Mouse (Mus musculus) lung, embryonic 16.5 days (tissue): ENCODE results near the gene Btnl10. TPM values are rescaled to one million over a fixed set of nuclear protein-coding genes. Genes with fewer than 3 reads are reported as not detected.

Experiments used
- ATAC-seq: fragments of 200-750 bp; cut with Nextera tagmentation; 2 replicates; pipeline ENCODE4 v1.8.0; 2017; ENCODE audit warnings: low read depth, mild to moderate bottlenecking, moderate library complexity
- H3K27ac ChIP-seq: fragments of 300-500 bp; sonication (generic); 2 replicates; pipeline ENCODE4 v1.5.1; 2014; ENCODE audit warnings: mild to moderate bottlenecking, control low read depth, low read length
- H3K27me3 ChIP-seq: fragments of 300-500 bp; sonication (generic); 2 replicates; pipeline ENCODE4 v1.6.1; 2014; ENCODE audit warnings: low read depth, low read length, mixed read lengths; ENCODE audit not compliant: control insufficient read depth, insufficient read depth
- H3K36me3 ChIP-seq: fragments of 300-500 bp; sonication (generic); 2 replicates; pipeline ENCODE4 v1.6.1; 2014; ENCODE audit warnings: low read length; ENCODE audit not compliant: control insufficient read depth, insufficient read depth
- H3K4me1 ChIP-seq: fragments of 300-500 bp; sonication (generic); replicated peaks from 2 replicates; pipeline ENCODE4 v1.6.1; 2014; ENCODE audit warnings: low read length, mixed read lengths; ENCODE audit not compliant: control insufficient read depth, insufficient read depth
- H3K4me2 ChIP-seq: fragments of 300-500 bp; sonication (generic); 2 replicates; pipeline ENCODE4 v1.6.1; 2014; ENCODE audit warnings: low read depth, low read length, control low read depth
- H3K4me3 ChIP-seq: fragments of 300-500 bp; sonication (generic); 2 replicates; pipeline ENCODE4 v1.5.1; 2014; ENCODE audit warnings: mild to moderate bottlenecking, low read length, control low read depth
- H3K9ac ChIP-seq: fragments of 300-500 bp; sonication (generic); 2 replicates; pipeline ENCODE4 v1.6.1; 2014; ENCODE audit warnings: low read length, control low read depth
- H3K9me3 ChIP-seq: fragments of 300-500 bp; sonication (generic); 2 replicates; pipeline ENCODE4 v1.6.1; 2016; ENCODE audit warnings: low read length; ENCODE audit not compliant: control insufficient read depth
- WGBS: fragments of 180-500 bp; shearing (Covaris S2); extraction: QIAGEN DNeasy Blood & Tissue Kit; methylation state at CpG from one replicate; pipeline ENCODE4 v1.1.7; 2014; 5-methylcytosine and 5-hydroxymethylcytosine counted together
- polyA plus RNA-seq: library from polyadenylated mRNA; unstranded; fragments of >200 nt; fragmentation: Nextera tagmentation; extraction: Ambion mirVana; gene quantifications from 2 replicates; pipeline ENCODE4 v1.2.1, GENCODE M21; 2015

Btnl10 gene
- polyA plus RNA-seq, 1 experiment from 2014 or later: 0.08 TPM

- Histone ChIP-seq H3K9me3 (peaks cover 8% of the 10 kb centered on the region), H3K27ac (no peak overlapping the region), H3K9ac (no peak overlapping the region), H3K4me2 (no peak overlapping the region), H3K27me3 (peaks cover 13% of the 10 kb centered on the region; the same call in 1 of the 2 replicates), H3K4me1 (peaks cover 19% of the 10 kb centered on the region), H3K4me3 (no peak overlapping the region), H3K36me3 (0 out of 2 replicates have a peak, but pooled peaks cover 2% of the 10 kb centered on the region)
- WGBS: 54% methylated on average over 50 of the region's 50 CpGs
- no peak for ATAC-seq
Observed at GRCm38 (mm10) chr11:58961364-58962177, 43.9 kb downstream of the Btnl10 start.

DNA sequence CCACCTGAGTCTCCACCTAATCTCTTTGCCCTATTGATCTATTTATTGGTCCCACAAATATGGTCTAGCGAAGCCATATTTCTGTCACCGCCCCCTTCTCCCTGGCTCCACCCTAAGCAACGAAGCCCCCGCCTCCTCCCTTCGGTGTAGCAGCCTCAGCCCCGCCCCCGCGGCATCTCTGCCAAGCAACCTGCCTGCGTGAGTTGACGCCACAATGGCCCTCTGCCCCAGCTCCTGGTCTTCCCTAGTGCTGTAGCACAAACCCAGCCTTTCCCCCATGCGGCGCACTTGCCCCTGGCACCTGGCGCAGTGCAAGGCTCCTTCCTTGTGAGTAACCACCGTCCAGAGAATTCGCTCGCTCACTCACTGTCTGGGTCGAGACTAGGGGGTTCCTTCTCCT is 45.8 kb downstream of the Btnl10 start:
- Histone ChIP-seq H3K9ac (no peak overlapping the region), H3K9me3 (peaks cover 8% of the 10 kb centered on the region), H3K4me1 (peaks cover 9% of the 10 kb centered on the region), H3K36me3 (no peaks in the 10 kb centered on the region), H3K4me3 (no peak overlapping the region), H3K27me3 (peaks cover 13% of the 10 kb centered on the region; the same call in 1 of the 2 replicates), H3K4me2 (no peak overlapping the region), H3K27ac (no peak overlapping the region)
- WGBS: 32% methylated on average over 17 of the region's 17 CpGs
- no peak for ATAC-seq

DNA sequence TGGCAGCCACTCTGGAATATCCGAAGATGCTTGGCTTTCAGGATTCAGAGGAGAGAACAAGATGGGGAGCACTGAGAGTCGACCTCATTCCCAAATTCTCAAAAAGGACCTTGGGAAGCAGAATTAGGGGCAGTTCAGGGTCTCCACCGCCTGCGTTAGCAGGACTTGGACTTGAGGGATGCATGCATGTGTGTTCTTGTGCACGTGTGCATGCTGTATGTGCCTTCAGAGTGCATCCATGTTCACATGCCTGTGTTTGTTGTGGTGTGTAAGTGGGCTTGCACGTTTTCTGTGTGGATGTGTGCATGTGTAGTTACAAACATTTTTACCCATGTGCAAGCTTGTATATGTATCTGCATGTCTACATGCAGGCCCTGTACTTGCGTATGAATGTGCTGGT is 46.5 kb downstream of the Btnl10 start:
- no peak for ATAC-seq
- no peak overlapping the region for H3K9ac ChIP-seq
- peaks cover 11% of the 10 kb centered on the region for H3K4me1 ChIP-seq
- peaks cover 13% of the 10 kb centered on the region; the same call in 1 of the 2 replicates for H3K27me3 ChIP-seq
- H3K27ac ChIP-seq: no peak overlapping the region
- peaks cover 8% of the 10 kb centered on the region for H3K9me3 ChIP-seq
- WGBS: 76% methylated on average over 7 of the region's 7 CpGs
- no peaks in the 10 kb centered on the region for H3K36me3 ChIP-seq
- no peak overlapping the region for H3K4me3 ChIP-seq
- H3K4me2 ChIP-seq: no peak overlapping the region

DNA sequence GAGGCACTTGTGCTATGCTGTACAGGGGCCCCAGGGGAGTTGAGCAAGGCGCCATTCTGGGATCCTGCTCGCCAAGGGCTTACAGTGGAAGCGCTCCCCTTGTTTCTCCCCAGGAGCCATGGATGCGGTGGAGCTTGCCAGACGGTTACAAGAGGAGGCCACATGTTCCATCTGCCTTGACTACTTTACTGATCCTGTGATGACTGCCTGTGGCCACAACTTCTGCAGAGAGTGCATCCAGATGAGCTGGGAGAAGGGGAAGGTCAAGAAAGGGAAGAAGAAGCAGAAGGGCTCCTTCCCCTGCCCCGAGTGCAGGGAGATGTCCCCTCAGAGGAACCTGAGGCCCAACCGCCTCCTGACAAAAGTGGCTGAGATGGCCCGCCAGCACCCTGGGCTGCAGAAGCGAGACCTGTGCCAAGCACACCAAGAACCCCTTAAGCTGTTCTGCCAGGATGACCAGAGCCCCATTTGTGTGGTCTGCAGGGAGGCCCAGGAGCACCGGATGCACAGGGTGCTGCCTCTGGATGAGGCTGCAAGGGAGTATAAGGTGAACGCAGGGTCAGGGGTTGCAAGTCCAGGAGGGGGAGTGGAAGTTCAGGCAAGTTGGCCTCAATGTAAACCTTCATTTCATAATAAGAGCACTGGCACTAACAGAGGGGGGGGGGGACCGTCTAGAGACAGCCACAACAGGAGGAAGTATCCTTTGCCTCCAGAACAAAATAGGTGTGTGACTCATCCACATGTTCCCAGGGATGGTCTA is 47.5 kb downstream of the Btnl10 start:
- Histone ChIP-seq H3K27me3 (peaks cover 13% of the 10 kb centered on the region; the same call in 1 of the 2 replicates), H3K4me1 (peaks cover 8% of the 10 kb centered on the region), H3K4me3 (no peak overlapping the region), H3K9ac (no peak overlapping the region), H3K4me2 (no peak overlapping the region), H3K36me3 (no peaks in the 10 kb centered on the region), H3K9me3 (peaks cover 8% of the 10 kb centered on the region), H3K27ac (no peak overlapping the region)
- no peak for ATAC-seq
- 43% methylated on average over 12 of the region's 12 CpGs for WGBS

DNA sequence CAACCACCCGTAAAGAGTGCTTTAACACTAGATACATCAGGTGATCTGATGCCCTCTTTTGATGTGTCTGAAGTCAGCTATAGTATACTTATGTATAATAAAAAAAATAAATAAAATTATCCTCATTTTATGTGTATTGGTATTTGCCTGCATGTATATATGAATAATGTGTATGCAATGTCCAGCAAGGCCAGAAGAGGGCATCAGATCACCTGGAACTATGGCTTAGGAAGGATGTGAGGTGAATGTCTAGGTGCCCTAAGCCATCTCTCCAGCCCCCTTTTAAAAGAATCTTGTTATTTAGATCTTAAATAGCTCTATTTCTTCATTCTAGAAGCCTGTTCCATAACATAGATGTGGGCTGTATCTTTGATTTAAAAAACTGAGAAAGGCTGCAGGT is 49.6 kb downstream of the Btnl10 start:
- no peak overlapping the region for H3K4me3 ChIP-seq
- no peak overlapping the region for H3K9ac ChIP-seq
- peaks cover 9% of the 10 kb centered on the region for H3K4me1 ChIP-seq
- H3K27ac ChIP-seq: no peak overlapping the region
- ATAC-seq: no peak
- H3K36me3 ChIP-seq: no peaks in the 10 kb centered on the region
- WGBS: 96% methylated on average over 1 of the region's 1 CpGs
- H3K9me3 ChIP-seq: no peaks in the 10 kb centered on the region
- H3K4me2 ChIP-seq: no peak overlapping the region
- H3K27me3 ChIP-seq: peaks cover 4% of the 10 kb centered on the region; the same call in 1 of the 2 replicates

DNA sequence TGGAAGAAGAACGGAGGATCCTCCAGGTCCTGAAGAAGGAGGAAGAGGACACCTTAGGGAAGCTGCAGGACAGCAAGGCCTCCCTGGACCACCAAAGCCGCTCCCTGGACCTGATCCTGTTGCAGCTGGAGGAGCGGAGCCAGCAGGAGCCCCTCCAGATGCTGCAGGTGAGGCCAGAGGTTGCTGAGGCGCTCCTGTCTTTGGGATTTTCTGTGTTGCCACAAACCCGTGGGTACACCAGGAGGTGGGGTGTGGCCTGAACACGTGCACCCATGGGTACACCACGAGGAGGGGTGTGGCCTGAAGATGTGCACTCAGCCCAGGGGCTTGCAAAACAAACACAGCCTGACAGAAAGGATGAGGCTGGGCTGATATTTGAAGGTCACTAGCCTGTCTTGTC is 50.8 kb downstream of the Btnl10 start:
- 71% methylated on average over 7 of the region's 7 CpGs for WGBS
- H3K4me1 ChIP-seq: peaks cover 9% of the 10 kb centered on the region
- H3K4me3 ChIP-seq: no peak overlapping the region
- H3K36me3 ChIP-seq: no peaks in the 10 kb centered on the region
- no peak for ATAC-seq
- H3K9ac ChIP-seq: no peak overlapping the region
- no peak overlapping the region for H3K4me2 ChIP-seq
- H3K9me3 ChIP-seq: no peaks in the 10 kb centered on the region
- no peak overlapping the region for H3K27ac ChIP-seq
- peaks cover 4% of the 10 kb centered on the region; the same call in 1 of the 2 replicates for H3K27me3 ChIP-seq

DNA sequence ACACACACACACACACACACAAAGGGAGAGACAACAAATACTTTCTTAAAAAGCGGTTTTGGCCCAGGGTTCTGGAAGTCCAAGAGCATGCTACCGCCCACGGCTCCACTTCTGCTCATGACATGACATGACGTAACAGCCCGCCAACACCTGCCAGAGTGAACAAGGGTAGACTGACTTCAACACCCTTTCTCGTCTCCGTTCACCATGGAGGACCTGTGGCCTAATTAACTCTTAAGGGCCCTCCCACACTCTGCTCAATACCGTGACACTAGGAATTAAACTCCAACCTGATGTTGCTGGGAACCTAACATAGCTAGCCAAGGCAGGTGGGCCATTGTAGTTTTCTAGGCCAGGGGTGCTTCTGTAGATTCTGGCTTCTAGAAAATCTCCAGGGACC is 51.3 kb downstream of the Btnl10 start:
- Histone ChIP-seq H3K27me3 (0 out of 2 replicates have a peak, but pooled peaks cover 4% of the 10 kb centered on the region), H3K27ac (peak overlapping the region; percentile 51), H3K4me1 (peaks cover 9% of the 10 kb centered on the region), H3K36me3 (no peaks in the 10 kb centered on the region), H3K4me2 (no peak overlapping the region), H3K9ac (no peak overlapping the region), H3K9me3 (no peaks in the 10 kb centered on the region), H3K4me3 (no peak overlapping the region)
- 61% methylated on average over 8 of the region's 8 CpGs for WGBS
- ATAC-seq: no peak

DNA sequence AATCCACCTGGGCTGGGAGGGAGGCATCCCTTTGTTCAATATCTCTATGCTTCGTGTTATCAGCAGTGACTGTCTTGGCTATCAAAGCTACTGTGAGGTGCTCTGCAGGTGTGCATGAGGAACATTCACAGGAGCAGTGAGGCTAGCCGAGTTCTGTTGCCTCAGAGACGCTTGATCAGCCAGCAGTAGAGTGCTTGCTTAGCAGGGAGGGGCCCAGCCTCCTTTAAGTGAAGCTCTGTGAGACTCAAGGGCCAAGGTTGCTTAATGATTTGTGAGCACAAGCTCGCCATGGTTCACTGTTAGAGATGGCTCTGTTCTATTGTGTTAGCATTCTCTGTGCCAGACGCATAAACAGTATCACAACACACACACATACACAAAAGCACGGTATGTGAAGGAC is 52.0 kb downstream of the Btnl10 start:
- H3K4me2 ChIP-seq: no peak overlapping the region
- H3K27ac ChIP-seq: peak overlapping the region; percentile 51
- no peaks in the 10 kb centered on the region for H3K9me3 ChIP-seq
- H3K27me3 ChIP-seq: no peaks in the 10 kb centered on the region
- 36% methylated on average over 6 of the region's 6 CpGs for WGBS
- no peak overlapping the region for H3K4me3 ChIP-seq
- no peaks in the 10 kb centered on the region for H3K36me3 ChIP-seq
- peak; percentile 88 for ATAC-seq
- H3K9ac ChIP-seq: no peak overlapping the region
- H3K4me1 ChIP-seq: peaks cover 9% of the 10 kb centered on the region

DNA sequence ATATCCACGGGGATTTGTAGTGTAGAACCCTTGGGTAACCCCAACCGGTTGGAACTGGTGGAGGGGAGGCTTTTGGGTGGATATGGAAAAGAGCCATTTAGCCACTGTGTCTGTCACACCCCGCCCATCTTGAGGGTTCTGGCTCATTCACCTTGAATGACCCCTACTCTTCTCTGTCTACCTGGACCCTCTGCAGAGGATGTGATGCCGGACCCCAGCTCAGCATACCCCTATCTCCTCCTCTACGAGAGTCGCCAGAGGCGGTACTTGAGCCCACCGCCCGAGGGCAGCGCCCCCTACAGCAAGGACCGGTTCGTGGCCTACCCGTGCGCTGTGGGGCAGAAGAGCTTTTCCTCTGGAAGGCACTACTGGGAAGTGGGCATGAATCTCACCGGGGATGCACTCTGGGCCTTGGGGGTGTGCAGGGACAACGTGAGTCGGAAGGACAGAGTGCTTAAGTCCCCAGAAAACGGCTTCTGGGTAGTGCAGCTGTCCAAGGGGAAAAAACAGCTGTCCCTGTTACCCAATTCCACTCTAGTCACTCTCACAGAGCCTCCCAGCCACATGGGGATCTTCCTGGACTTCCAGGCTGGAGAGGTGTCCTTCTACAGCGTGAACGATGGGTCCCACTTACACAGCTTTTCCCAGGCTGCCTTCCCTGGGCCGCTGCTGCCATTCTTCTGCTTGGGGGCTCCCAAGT is 53.3 kb downstream of the Btnl10 start:
- H3K27me3 ChIP-seq: no peaks in the 10 kb centered on the region
- ATAC-seq: no peak
- H3K4me2 ChIP-seq: no peak overlapping the region
- H3K4me1 ChIP-seq: peaks cover 9% of the 10 kb centered on the region
- no peak overlapping the region for H3K4me3 ChIP-seq
- no peaks in the 10 kb centered on the region for H3K36me3 ChIP-seq
- H3K9ac ChIP-seq: no peak overlapping the region
- no peak overlapping the region for H3K27ac ChIP-seq
- WGBS: 89% methylated on average over 21 of the region's 21 CpGs
- H3K9me3 ChIP-seq: no peaks in the 10 kb centered on the region
